Mouse (Mus musculus): ENCODE data around the gene Gdpd5.

GRCm38 (mm10) chr7:99500201-99500600 is 119.0 kb downstream of the Gdpd5 start:
- no peak for TF ChIP-seq POLR2A (IDR thresholded peaks at IDR 0.05; ENCODE audit: insufficient read depth, low read depth, low read length)
- peak; percentile 99 for TF ChIP-seq CTCF (IDR thresholded peaks at IDR 0.05)
- peak; percentile 91 for TF ChIP-seq EP300 (IDR thresholded peaks at IDR 0.05; ENCODE audit: insufficient read depth, low read depth, low read length)
